Mouse (Mus musculus): Measurements from ENCODE around the gene Slc25a15.
A peak's percentile ranks its signal among the peaks of the same experiment; 100 is the strongest.

Gene Slc25a15

GRCm38 (mm10) chr8:22397811-22398141 is 621 bp downstream of the Slc25a15 start:
- peak overlapping the region; percentile 92 for H3K4me3 ChIP-seq (replicated peaks; ENCODE audit: low read length)
- H3K27me3 ChIP-seq (ENCODE audit: insufficient read depth, low read length) = no peaks in the 10 kb centered on the region
- H3K4me1 ChIP-seq (replicated peaks; ENCODE audit: low read depth, low read length) = peaks cover 31% of the 10 kb centered on the region
- TF ChIP-seq CTCF (conservative IDR thresholded peaks at IDR 0.05; ENCODE audit: low read length) (no peak), NANOG (IDR thresholded peaks at IDR 0.05; ENCODE audit: borderline replicate concordance, low read length) (no peak), POU5F1 (IDR thresholded peaks at IDR 0.05; ENCODE audit: borderline replicate concordance, low read length) (no peak)
- peaks cover 30% of the 10 kb centered on the region for H3K36me3 ChIP-seq (ENCODE audit: insufficient read depth, low read length)
- H3K9me3 ChIP-seq (ENCODE audit: low read length) = no peaks in the 10 kb centered on the region

- H3K4me3 ChIP-seq (replicated peaks; ENCODE audit: low read length) = no peak overlapping the region
- H3K9me3 ChIP-seq (ENCODE audit: low read length) = no peaks in the 10 kb centered on the region
- H3K4me1 ChIP-seq (replicated peaks; ENCODE audit: low read depth, low read length) = peaks cover 31% of the 10 kb centered on the region
- no peak for TF ChIP-seq CTCF (conservative IDR thresholded peaks at IDR 0.05; ENCODE audit: low read length)
- no peak for TF ChIP-seq NANOG (IDR thresholded peaks at IDR 0.05; ENCODE audit: borderline replicate concordance, low read length)
- no peak for TF ChIP-seq POU5F1 (IDR thresholded peaks at IDR 0.05; ENCODE audit: borderline replicate concordance, low read length)
- peaks cover 50% of the 10 kb centered on the region for H3K36me3 ChIP-seq (ENCODE audit: insufficient read depth, low read length)
- no peaks in the 10 kb centered on the region for H3K27me3 ChIP-seq (ENCODE audit: insufficient read depth, low read length)
Observed at GRCm38 (mm10) chr8:22395256-22395655, 3.1 kb downstream of the Slc25a15 start.

- peaks cover 58% of the 10 kb centered on the region for H3K36me3 ChIP-seq (ENCODE audit: insufficient read depth, low read length)
- H3K4me3 ChIP-seq (replicated peaks; ENCODE audit: low read length) = no peak overlapping the region
- no peaks in the 10 kb centered on the region for H3K9me3 ChIP-seq (ENCODE audit: low read length)
- TF ChIP-seq POU5F1 (IDR thresholded peaks at IDR 0.05; ENCODE audit: borderline replicate concordance, low read length) = no peak
- TF ChIP-seq CTCF (conservative IDR thresholded peaks at IDR 0.05; ENCODE audit: low read length) = no peak
- TF ChIP-seq NANOG (IDR thresholded peaks at IDR 0.05; ENCODE audit: borderline replicate concordance, low read length) = no peak
- H3K4me1 ChIP-seq (replicated peaks; ENCODE audit: low read depth, low read length) = peaks cover 28% of the 10 kb centered on the region
- H3K27me3 ChIP-seq (ENCODE audit: insufficient read depth, low read length) = no peaks in the 10 kb centered on the region
Observed at GRCm38 (mm10) chr8:22394471-22394870, 3.9 kb downstream of the Slc25a15 start.

GRCm38 (mm10) chr8:22390766-22391463 is 7.5 kb downstream of the Slc25a15 start:
- TF ChIP-seq CTCF (conservative IDR thresholded peaks at IDR 0.05; ENCODE audit: low read length) (no peak), NANOG (IDR thresholded peaks at IDR 0.05; ENCODE audit: borderline replicate concordance, low read length) (no peak), POU5F1 (IDR thresholded peaks at IDR 0.05; ENCODE audit: borderline replicate concordance, low read length) (no peak)
- Histone ChIP-seq H3K36me3 (ENCODE audit: insufficient read depth, low read length) (peaks cover 94% of the 10 kb centered on the region), H3K9me3 (ENCODE audit: low read length) (no peaks in the 10 kb centered on the region), H3K4me1 (replicated peaks; ENCODE audit: low read depth, low read length) (peaks cover 8% of the 10 kb centered on the region), H3K27me3 (ENCODE audit: insufficient read depth, low read length) (no peaks in the 10 kb centered on the region), H3K4me3 (replicated peaks; ENCODE audit: low read length) (no peak overlapping the region)

GRCm38 (mm10) chr8:22389874-22390273 is 8.5 kb downstream of the Slc25a15 start:
- no peaks in the 10 kb centered on the region for H3K27me3 ChIP-seq (ENCODE audit: insufficient read depth, low read length)
- no peak overlapping the region for H3K4me3 ChIP-seq (replicated peaks; ENCODE audit: low read length)
- no peaks in the 10 kb centered on the region for H3K4me1 ChIP-seq (replicated peaks; ENCODE audit: low read depth, low read length)
- peaks cover 93% of the 10 kb centered on the region for H3K36me3 ChIP-seq (ENCODE audit: insufficient read depth, low read length)
- no peaks in the 10 kb centered on the region for H3K9me3 ChIP-seq (ENCODE audit: low read length)
- TF ChIP-seq NANOG (IDR thresholded peaks at IDR 0.05; ENCODE audit: borderline replicate concordance, low read length) = no peak
- no peak for TF ChIP-seq CTCF (conservative IDR thresholded peaks at IDR 0.05; ENCODE audit: low read length)
- TF ChIP-seq POU5F1 (IDR thresholded peaks at IDR 0.05; ENCODE audit: borderline replicate concordance, low read length) = no peak

- Histone ChIP-seq H3K4me3 (replicated peaks; ENCODE audit: low read length) (no peak overlapping the region), H3K4me1 (replicated peaks; ENCODE audit: low read depth, low read length) (peaks cover 11% of the 10 kb centered on the region)
Observed at GRCm38 (mm10) chr8:22385158-22385557, 13.2 kb downstream of the Slc25a15 start.

GRCm38 (mm10) chr8:22382824-22383595 is 15.4 kb downstream of the Slc25a15 start:
- Histone ChIP-seq H3K4me1 (replicated peaks; ENCODE audit: low read depth, low read length) (peaks cover 11% of the 10 kb centered on the region), H3K27me3 (ENCODE audit: insufficient read depth, low read length) (no peaks in the 10 kb centered on the region)
- no peak for TF ChIP-seq POU5F1 (IDR thresholded peaks at IDR 0.05; ENCODE audit: borderline replicate concordance, low read length)
- peak; percentile 16 for TF ChIP-seq CTCF (conservative IDR thresholded peaks at IDR 0.05; ENCODE audit: low read length)
- no peak for TF ChIP-seq NANOG (IDR thresholded peaks at IDR 0.05; ENCODE audit: borderline replicate concordance, low read length)

More at GRCm38 (mm10) chr8:22385158-22385557, 13.2 kb downstream of the Slc25a15 start:
- TF ChIP-seq POU5F1 (IDR thresholded peaks at IDR 0.05; ENCODE audit: borderline replicate concordance, low read length) (no peak), NANOG (IDR thresholded peaks at IDR 0.05; ENCODE audit: borderline replicate concordance, low read length) (no peak), CTCF (conservative IDR thresholded peaks at IDR 0.05; ENCODE audit: low read length) (no peak)
- no peaks in the 10 kb centered on the region for H3K27me3 ChIP-seq (ENCODE audit: insufficient read depth, low read length)
- H3K9me3 ChIP-seq (ENCODE audit: low read length) = no peaks in the 10 kb centered on the region
- H3K36me3 ChIP-seq (ENCODE audit: insufficient read depth, low read length) = peaks cover 98% of the 10 kb centered on the region

GRCm38 (mm10) chr8:22380934-22381333 is 17.5 kb downstream of the Slc25a15 start:
- TF ChIP-seq NANOG (IDR thresholded peaks at IDR 0.05; ENCODE audit: borderline replicate concordance, low read length) (no peak), CTCF (conservative IDR thresholded peaks at IDR 0.05; ENCODE audit: low read length) (no peak)
- H3K9me3 ChIP-seq (ENCODE audit: low read length) = no peaks in the 10 kb centered on the region
- peaks cover 94% of the 10 kb centered on the region for H3K36me3 ChIP-seq (ENCODE audit: insufficient read depth, low read length)
- no peak overlapping the region for H3K4me3 ChIP-seq (replicated peaks; ENCODE audit: low read length)
- peaks cover 15% of the 10 kb centered on the region for H3K4me1 ChIP-seq (replicated peaks; ENCODE audit: low read depth, low read length)
- no peaks in the 10 kb centered on the region for H3K27me3 ChIP-seq (ENCODE audit: insufficient read depth, low read length)

More at GRCm38 (mm10) chr8:22382824-22383595, 15.4 kb downstream of the Slc25a15 start:
- no peak overlapping the region for H3K4me3 ChIP-seq (replicated peaks; ENCODE audit: low read length)
- no peaks in the 10 kb centered on the region for H3K9me3 ChIP-seq (ENCODE audit: low read length)
- peaks cover 96% of the 10 kb centered on the region for H3K36me3 ChIP-seq (ENCODE audit: insufficient read depth, low read length)
